Mouse (Mus musculus): ENCODE results near the gene Ppm1h. TPM values are rescaled to one million over a fixed set of nuclear protein-coding genes. Genes with fewer than 3 reads are reported as not detected.

Gene Ppm1h
- polyA plus RNA-seq, 1 experiment from 2014 or later: 12.6 TPM

DNA sequence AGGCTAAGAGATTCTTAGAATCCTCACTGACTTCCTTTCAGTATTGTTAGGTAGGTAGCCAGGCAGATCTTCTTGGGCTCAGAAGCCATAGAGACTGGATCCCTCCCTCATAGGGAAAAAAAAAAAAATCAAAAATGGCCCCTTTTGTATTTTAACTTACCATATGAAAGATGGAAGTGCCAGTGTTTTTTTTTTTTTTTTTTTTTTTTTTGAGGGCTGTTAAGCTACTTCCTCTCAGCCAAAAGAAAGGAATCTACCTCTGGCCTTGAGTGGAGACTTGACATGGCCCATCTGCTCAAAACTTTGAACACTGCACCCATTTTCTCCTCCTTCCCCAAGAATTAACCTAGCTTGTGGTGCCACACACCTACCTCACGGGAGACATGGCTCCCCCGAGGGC is 127.3 kb downstream of the Ppm1h start:
- no peak overlapping the region for H3K27ac ChIP-seq
- 0 out of 2 replicates have a peak, but pooled peaks cover 6% of the 10 kb centered on the region for H3K9me3 ChIP-seq
- no peak overlapping the region for H3K4me3 ChIP-seq (replicated peaks)
- H3K4me2 ChIP-seq (replicated peaks): no peak overlapping the region
- peaks cover 10% of the 10 kb centered on the region for H3K27me3 ChIP-seq
- WGBS: 85% methylated on average over 2 of the region's 2 CpGs
- H3K4me1 ChIP-seq (replicated peaks): peaks cover 26% of the 10 kb centered on the region
- H3K36me3 ChIP-seq: peaks cover 6% of the 10 kb centered on the region; the same call in 1 of the 2 replicates
- H3K9ac ChIP-seq (replicated peaks): no peak overlapping the region
- ATAC-seq: no peak

DNA sequence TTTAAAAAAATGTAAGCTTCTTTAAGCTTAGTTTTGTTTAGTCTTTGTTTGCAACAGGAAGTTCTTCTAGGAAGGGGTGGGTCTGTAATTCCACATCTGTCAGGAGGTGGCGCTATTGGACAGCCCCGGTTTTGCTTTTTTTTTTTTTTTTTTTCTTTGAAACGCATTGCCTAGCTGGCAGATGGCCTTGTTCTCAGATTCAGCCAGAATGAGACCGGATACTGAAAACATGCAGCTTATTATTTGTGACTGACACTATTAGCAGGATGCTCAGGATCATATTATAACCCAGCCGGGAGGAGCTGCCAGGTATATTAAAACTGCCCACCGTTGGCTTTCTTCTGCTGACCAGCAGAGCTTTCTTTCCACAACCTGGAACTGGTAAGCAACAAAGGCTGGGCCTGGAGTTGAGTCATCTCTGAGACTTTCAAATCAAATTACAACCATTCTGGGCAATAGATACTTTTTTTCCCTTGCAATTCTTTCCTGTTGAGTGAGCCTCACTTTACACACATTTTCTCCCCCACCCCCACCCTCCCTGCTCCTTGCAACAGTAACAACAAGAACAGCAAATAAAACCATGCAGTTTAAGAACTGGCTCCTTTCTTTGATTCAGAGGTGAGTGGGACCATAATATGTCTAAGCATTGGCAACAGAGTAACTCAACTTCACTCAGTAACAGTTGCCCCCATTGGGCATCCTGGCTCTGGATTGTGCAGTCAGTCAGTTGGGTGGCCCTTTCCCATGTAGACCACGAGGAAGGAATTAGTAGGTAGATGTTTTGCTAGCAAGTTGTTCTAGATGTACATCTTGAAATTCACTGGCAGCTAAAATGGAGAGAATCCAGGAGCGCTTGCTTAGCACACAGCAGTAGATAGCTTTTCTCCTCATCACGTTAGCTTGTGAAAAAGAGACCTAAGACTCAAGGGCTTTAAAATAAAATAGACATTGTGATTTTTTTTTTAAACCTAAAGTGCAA is 128.9 kb downstream of the Ppm1h start:
- H3K27ac ChIP-seq: peak overlapping the region; percentile 78
- H3K4me1 ChIP-seq (replicated peaks): peaks cover 21% of the 10 kb centered on the region
- peaks cover 4% of the 10 kb centered on the region; the same call in 1 of the 2 replicates for H3K27me3 ChIP-seq
- 0 out of 2 replicates have a peak, but pooled peaks cover 6% of the 10 kb centered on the region for H3K9me3 ChIP-seq
- peaks cover 6% of the 10 kb centered on the region; the same call in 1 of the 2 replicates for H3K36me3 ChIP-seq
- H3K4me3 ChIP-seq (replicated peaks): no peak overlapping the region
- ATAC-seq: peak; percentile 47
- no peak overlapping the region for H3K4me2 ChIP-seq (replicated peaks)
- 0 out of 2 replicates have a peak overlapping the region, but pooled peaks have one; percentile 36 for H3K9ac ChIP-seq (replicated peaks)
- WGBS: 35% methylated on average over 9 of the region's 9 CpGs

DNA sequence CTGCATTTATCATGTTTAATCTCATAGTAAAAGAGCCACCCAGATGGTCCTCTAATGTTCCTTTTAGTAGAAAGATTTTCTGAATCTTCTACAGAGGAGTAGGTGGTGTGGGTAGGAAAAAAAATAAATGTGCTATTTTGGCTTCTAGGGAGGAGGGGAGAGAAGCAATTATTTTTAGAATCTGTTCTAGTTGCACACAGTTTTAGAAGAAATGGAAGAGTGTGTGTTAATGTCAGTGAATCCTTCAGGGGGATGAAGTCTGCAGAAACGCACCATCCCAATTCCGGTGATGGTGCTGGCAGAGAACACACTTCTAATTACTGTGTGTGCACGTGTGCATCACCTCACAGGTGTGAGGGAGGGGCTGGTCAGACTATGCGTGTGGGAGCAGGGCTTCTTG is 129.6 kb downstream of the Ppm1h start:
- WGBS: 73% methylated on average over 4 of the region's 4 CpGs
- Histone ChIP-seq H3K4me2 (replicated peaks) (no peak overlapping the region), H3K4me1 (replicated peaks) (peaks cover 20% of the 10 kb centered on the region), H3K9ac (replicated peaks) (no peak overlapping the region), H3K9me3 (0 out of 2 replicates have a peak, but pooled peaks cover 6% of the 10 kb centered on the region), H3K36me3 (peaks cover 6% of the 10 kb centered on the region; the same call in 1 of the 2 replicates), H3K27me3 (no peaks in the 10 kb centered on the region), H3K27ac (no peak overlapping the region), H3K4me3 (replicated peaks) (no peak overlapping the region)
- ATAC-seq: no peak

DNA sequence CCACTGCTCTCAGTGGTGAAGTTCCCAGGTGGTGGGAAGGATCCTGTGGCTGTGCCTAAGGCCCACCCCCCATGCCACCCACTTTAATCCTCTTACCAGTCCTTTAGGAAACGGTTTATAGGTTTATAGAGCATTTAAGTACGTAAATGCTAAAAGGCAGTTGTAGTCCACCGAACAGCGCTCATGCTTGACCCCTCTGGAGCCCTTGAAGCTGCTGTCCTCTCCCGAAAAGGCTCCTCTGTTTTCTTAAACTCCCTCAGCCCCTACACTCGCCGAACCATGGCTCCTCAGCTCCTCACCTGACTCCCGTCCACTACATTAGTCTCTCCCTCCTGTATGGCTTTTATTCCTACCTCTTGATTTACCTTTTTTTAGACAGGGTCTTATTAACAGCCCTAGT is 131.3 kb downstream of the Ppm1h start:
- Histone ChIP-seq H3K4me1 (replicated peaks) (peaks cover 24% of the 10 kb centered on the region), H3K4me2 (replicated peaks) (no peak overlapping the region), H3K9me3 (0 out of 2 replicates have a peak, but pooled peaks cover 2% of the 10 kb centered on the region), H3K36me3 (peaks cover 2% of the 10 kb centered on the region; the same call in 1 of the 2 replicates), H3K27me3 (0 out of 2 replicates have a peak, but pooled peaks cover 3% of the 10 kb centered on the region), H3K27ac (no peak overlapping the region), H3K4me3 (replicated peaks) (no peak overlapping the region), H3K9ac (replicated peaks) (no peak overlapping the region)
- no peak for ATAC-seq
- WGBS: 42% methylated on average over 8 of the region's 8 CpGs

- 0 out of 2 replicates have a peak, but pooled peaks cover 3% of the 10 kb centered on the region for H3K27me3 ChIP-seq
- 72% methylated on average over 14 of the region's 14 CpGs for WGBS
- H3K4me1 ChIP-seq (replicated peaks): peaks cover 6% of the 10 kb centered on the region
- H3K9ac ChIP-seq (replicated peaks): no peak overlapping the region
- H3K27ac ChIP-seq: peak overlapping the region; percentile 14; the same call in 1 of the 2 replicates
- H3K36me3 ChIP-seq: no peaks in the 10 kb centered on the region
- H3K9me3 ChIP-seq: no peaks in the 10 kb centered on the region
- peak; percentile 53; the same call in 1 of the 2 replicates for ATAC-seq
- H3K4me3 ChIP-seq (replicated peaks): no peak overlapping the region
- H3K4me2 ChIP-seq (replicated peaks): no peak overlapping the region
Observed at GRCm38 (mm10) chr10:122815094-122815493, 136.5 kb downstream of the Ppm1h start.

DNA sequence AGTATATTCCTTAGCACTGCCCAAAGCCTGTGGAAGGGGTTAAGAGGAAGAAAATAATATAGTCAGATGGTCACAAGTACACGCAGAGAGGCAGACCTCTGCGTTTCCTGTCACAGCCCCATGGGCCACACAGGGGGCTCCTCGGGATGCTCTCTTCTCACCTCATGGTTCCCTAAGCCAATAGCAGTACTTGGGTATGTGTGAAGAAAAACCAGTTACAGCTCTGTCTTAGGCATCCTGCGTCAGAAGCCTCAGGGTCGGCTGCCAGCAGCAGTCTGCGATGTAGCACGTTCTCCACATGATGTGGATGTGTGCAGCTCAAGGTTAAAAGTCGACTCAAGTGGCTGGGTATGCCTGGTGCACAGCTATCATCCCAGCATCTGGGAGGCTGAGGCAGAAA is 139.2 kb downstream of the Ppm1h start:
- no peak overlapping the region for H3K9ac ChIP-seq (replicated peaks)
- ATAC-seq: no peak
- no peaks in the 10 kb centered on the region for H3K9me3 ChIP-seq
- H3K27ac ChIP-seq: no peak overlapping the region
- H3K4me3 ChIP-seq (replicated peaks): no peak overlapping the region
- 0 out of 2 replicates have a peak, but pooled peaks cover 3% of the 10 kb centered on the region for H3K27me3 ChIP-seq
- 91% methylated on average over 8 of the region's 8 CpGs for WGBS
- no peak overlapping the region for H3K4me2 ChIP-seq (replicated peaks)
- H3K4me1 ChIP-seq (replicated peaks): peaks cover 6% of the 10 kb centered on the region
- H3K36me3 ChIP-seq: no peaks in the 10 kb centered on the region

- no peak for ATAC-seq
- no peak overlapping the region for H3K27ac ChIP-seq
- H3K4me3 ChIP-seq (replicated peaks): no peak overlapping the region
- no peak overlapping the region for H3K9ac ChIP-seq (replicated peaks)
- no peaks in the 10 kb centered on the region for H3K9me3 ChIP-seq
- WGBS: 95% methylated on average over 6 of the region's 6 CpGs
- H3K4me1 ChIP-seq (replicated peaks): peaks cover 3% of the 10 kb centered on the region
- H3K4me2 ChIP-seq (replicated peaks): no peak overlapping the region
- H3K27me3 ChIP-seq: no peaks in the 10 kb centered on the region
- no peaks in the 10 kb centered on the region for H3K36me3 ChIP-seq
Observed at GRCm38 (mm10) chr10:122819808-122820207, 141.2 kb downstream of the Ppm1h start.

GRCm38 (mm10) chr10:122821549-122821948 is 143.0 kb downstream of the Ppm1h start:
- WGBS: 82% methylated on average over 6 of the region's 6 CpGs
- Histone ChIP-seq H3K4me3 (replicated peaks) (no peak overlapping the region), H3K27ac (no peak overlapping the region), H3K4me2 (replicated peaks) (no peak overlapping the region), H3K36me3 (no peaks in the 10 kb centered on the region), H3K9ac (replicated peaks) (no peak overlapping the region), H3K4me1 (replicated peaks) (no peaks in the 10 kb centered on the region), H3K9me3 (no peaks in the 10 kb centered on the region), H3K27me3 (no peaks in the 10 kb centered on the region)
- ATAC-seq: no peak

GRCm38 (mm10) chr10:122823642-122824041 is 145.1 kb downstream of the Ppm1h start:
- ATAC-seq: no peak
- Histone ChIP-seq H3K27me3 (no peaks in the 10 kb centered on the region), H3K36me3 (no peaks in the 10 kb centered on the region), H3K9me3 (no peaks in the 10 kb centered on the region), H3K4me2 (replicated peaks) (no peak overlapping the region), H3K27ac (no peak overlapping the region), H3K4me1 (replicated peaks) (peaks cover 6% of the 10 kb centered on the region; the same call in 1 of the 2 replicates), H3K9ac (replicated peaks) (no peak overlapping the region), H3K4me3 (replicated peaks) (no peak overlapping the region)
- 82% methylated on average over 13 of the region's 13 CpGs for WGBS

DNA sequence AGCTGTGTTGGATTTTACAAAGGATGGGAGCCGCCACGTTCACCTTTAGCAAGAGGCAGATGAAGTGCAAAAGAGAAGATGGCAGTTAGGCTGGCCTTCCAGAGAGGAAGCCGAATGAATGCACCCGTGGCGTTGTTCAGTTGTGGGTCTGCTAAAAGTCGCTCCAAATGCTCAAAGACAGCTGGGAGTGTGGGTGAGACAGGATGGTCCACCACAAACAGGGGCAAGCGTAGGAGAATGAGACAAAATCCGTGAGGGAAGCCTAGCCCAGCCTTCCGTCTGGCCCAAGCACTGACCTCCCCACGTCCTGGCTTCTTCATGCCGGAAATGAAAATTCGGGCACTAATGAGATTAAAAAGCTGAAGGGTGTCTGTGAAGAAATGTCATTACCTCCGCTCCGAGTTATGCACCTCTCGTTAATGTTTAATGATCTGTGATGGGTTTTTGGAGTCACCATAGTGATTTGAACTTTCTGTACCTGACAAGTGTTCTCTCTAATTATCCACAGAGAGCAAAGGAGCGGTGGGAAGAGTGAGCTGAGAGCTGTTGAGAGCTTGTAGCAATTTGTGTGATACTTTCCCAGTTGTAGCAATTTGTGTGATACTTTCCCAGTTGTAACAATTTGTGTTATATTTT is 148.3 kb downstream of the Ppm1h start:
- Histone ChIP-seq H3K9ac (replicated peaks) (no peak overlapping the region), H3K27ac (no peak overlapping the region), H3K4me2 (replicated peaks) (no peak overlapping the region), H3K4me1 (replicated peaks) (peaks cover 6% of the 10 kb centered on the region; the same call in 1 of the 2 replicates), H3K4me3 (replicated peaks) (no peak overlapping the region), H3K9me3 (no peaks in the 10 kb centered on the region), H3K36me3 (no peaks in the 10 kb centered on the region), H3K27me3 (no peaks in the 10 kb centered on the region)
- 72% methylated on average over 16 of the region's 16 CpGs for WGBS
- no peak for ATAC-seq

- 44% methylated on average over 12 of the region's 12 CpGs for WGBS
- Histone ChIP-seq H3K9me3 (no peaks in the 10 kb centered on the region), H3K4me2 (replicated peaks) (no peak overlapping the region), H3K27me3 (no peaks in the 10 kb centered on the region), H3K4me1 (replicated peaks) (peaks cover 6% of the 10 kb centered on the region; the same call in 1 of the 2 replicates), H3K4me3 (replicated peaks) (no peak overlapping the region), H3K27ac (no peak overlapping the region), H3K36me3 (no peaks in the 10 kb centered on the region), H3K9ac (replicated peaks) (no peak overlapping the region)
- no peak for ATAC-seq
Observed at GRCm38 (mm10) chr10:122827719-122828414, 149.3 kb downstream of the Ppm1h start.

All from midbrain, embryonic 13.5 days (tissue).